Mouse (Mus musculus) liver, embryonic 14.5 days (tissue): Measurements from ENCODE around the gene Flt3l. TPM values are rescaled to one million over a fixed set of nuclear protein-coding genes. Genes with fewer than 3 reads are reported as not detected.
A peak's percentile ranks its signal among the peaks of the same experiment; 100 is the strongest.
"Not testable (repeated sequence)": the region's sequence is repeated elsewhere in the genome, so short reads cannot be mapped to it uniquely, and the experiment has no call there.

Experiments used
- ATAC-seq: fragments of 200-750 bp; cut with Nextera tagmentation; 2 replicates; pipeline ENCODE4 v1.8.0; 2017; ENCODE audit warnings: moderate number of reproducible peaks, mild to moderate bottlenecking, moderate library complexity; ENCODE audit not compliant: insufficient read depth
- DNase-seq, 3 experiments: peaks; one replicate each; pipeline ENCODE4 v3.0.0-alpha.2; 2012 to 2013; ENCODE audit warnings: low read depth in 3 of 3, low spot score in 3 of 3
- H3K27ac ChIP-seq: fragments of 300-500 bp; sonication (generic); 2 replicates; pipeline ENCODE4 v1.5.1; 2014; ENCODE audit warnings: moderate library complexity, mild to moderate bottlenecking, control low read depth, inconsistent platforms
- H3K27me3 ChIP-seq: fragments of 300-500 bp; sonication (generic); 2 replicates; pipeline ENCODE4 v1.6.1; 2014; ENCODE audit warnings: mild to moderate bottlenecking, low read length, moderate library complexity; ENCODE audit not compliant: control insufficient read depth, insufficient read depth
- H3K36me3 ChIP-seq: fragments of 300-500 bp; sonication (generic); replicated peaks from 2 replicates; pipeline ENCODE4 v1.6.1; 2014; ENCODE audit warnings: low read depth; ENCODE audit not compliant: control insufficient read depth, insufficient read depth
- H3K4me1 ChIP-seq, 2 experiments: fragments of 200-500 bp in 1 of 2; fragments of 300-500 bp in 1 of 2; sonication (generic) in 1 of 2; replicated peaks; 2 replicates each; pipeline ENCODE4 v1.6.1; 2012 to 2014; ENCODE audit warnings: antibody characterized with exemption in 1 of 2, inconsistent platforms in 1 of 2, low read length in 1 of 2; ENCODE audit not compliant: control insufficient read depth in 2 of 2, insufficient read depth in 2 of 2
- H3K4me2 ChIP-seq: fragments of 300-500 bp; sonication (generic); 2 replicates; pipeline ENCODE4 v1.6.1; 2014; ENCODE audit warnings: low read depth, mild to moderate bottlenecking, control low read depth, moderate library complexity
- H3K4me3 ChIP-seq, 2 experiments: fragments of 200-500 bp in 1 of 2; fragments of 300-500 bp in 1 of 2; sonication (generic) in 1 of 2; 2 replicates each; pipeline ENCODE4 v1.5.1; 2012 to 2014; ENCODE audit warnings: low read depth in 2 of 2, low read length in 2 of 2, mild to moderate bottlenecking in 2 of 2, control low read depth in 1 of 2, inconsistent platforms in 1 of 2, moderate library complexity in 1 of 2; ENCODE audit not compliant: insufficient read depth in 1 of 2
- H3K9ac ChIP-seq: fragments of 300-500 bp; sonication (generic); replicated peaks from 2 replicates; pipeline ENCODE4 v1.6.1; 2014; ENCODE audit warnings: mild to moderate bottlenecking, control low read depth, moderate library complexity
- H3K9me3 ChIP-seq: fragments of 300-500 bp; sonication (generic); 2 replicates; pipeline ENCODE4 v1.6.1; 2016; ENCODE audit warnings: low read length, mixed read lengths; ENCODE audit not compliant: control insufficient read depth
- CTCF ChIP-seq: IDR thresholded peaks from 2 replicates; pipeline ENCODE4 v1.5.1; 2016; ENCODE audit warnings: antibody characterized with exemption, low read depth, control low read depth
- EP300 ChIP-seq: IDR thresholded peaks from 2 replicates; pipeline ENCODE4 v1.6.1; 2016; ENCODE audit warnings: antibody characterized with exemption, low read depth
- WGBS: fragments of 180-500 bp; shearing (Covaris S2); extraction: QIAGEN DNeasy Blood & Tissue Kit; methylation state at CpG from one replicate; pipeline ENCODE4 v1.1.7; 2014; ENCODE audit not compliant: insufficient replicate concordance; 5-methylcytosine and 5-hydroxymethylcytosine counted together
- polyA plus RNA-seq, 2 experiments: library from polyadenylated mRNA; depleted of rRNA in 1 of 2; stranded (reverse) in 1 of 2; unstranded in 1 of 2; fragments of >200 nt; fragmentation: Nextera tagmentation in 1 of 2; extraction: Ambion mirVana in 1 of 2; gene quantifications; 2 replicates each; pipeline versions ENCODE4 v1.2.1 to v1.2.3; 2012 to 2014

Flt3l gene
- polyA plus RNA-seq, 2 experiments: 3.9 to 12.1 TPM

DNA sequence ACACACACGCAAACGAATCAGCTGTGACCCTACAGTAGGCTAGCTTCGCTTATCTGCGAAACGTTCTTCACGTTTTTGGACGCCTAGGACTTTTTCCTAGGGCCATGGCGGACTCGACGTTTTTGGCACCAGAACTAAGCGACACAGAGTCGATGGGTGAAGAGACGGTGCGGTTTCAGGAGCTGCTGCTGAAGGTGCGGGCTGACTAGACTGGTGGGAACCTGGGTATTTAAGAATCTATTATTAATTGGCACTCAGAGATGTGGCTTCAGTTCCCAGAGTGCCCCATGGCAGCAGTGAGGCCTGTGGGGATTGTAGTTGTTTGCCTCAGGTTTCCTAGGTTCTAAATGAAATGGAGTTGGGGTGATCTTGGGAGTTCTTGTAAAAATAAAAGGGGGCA, 20.0 kb upstream of the Flt3l start:
- ATAC-seq: no peak

GRCm38 (mm10) chr7:45155590-45155989, 19.4 kb upstream of the Flt3l start:
- no peak for DNase-seq
- no peak for TF ChIP-seq CTCF
- no peak for TF ChIP-seq EP300
- Histone ChIP-seq H3K9me3 (no peaks in the 10 kb centered on the region), H3K4me3 (no peak overlapping the region), H3K9ac (no peak overlapping the region), H3K27me3 (no peaks in the 10 kb centered on the region), H3K4me1 (peaks cover 8 to 10% of the 10 kb centered on the region in 2 experiments; a peak in 3 of 4 replicates), H3K27ac (no peak overlapping the region), H3K36me3 (no peaks in the 10 kb centered on the region), H3K4me2 (no peak overlapping the region)
- no peak for ATAC-seq
- WGBS: 76% methylated on average over 9 of the region's 9 CpGs

More for the DNA sequence above, 20.0 kb upstream of the Flt3l start:
- no peaks in the 10 kb centered on the region for H3K36me3 ChIP-seq
- no peak overlapping the region for H3K4me2 ChIP-seq
- DNase-seq: no peak
- no peak overlapping the region for H3K27ac ChIP-seq
- H3K4me3 ChIP-seq: no peak overlapping the region
- no peaks in the 10 kb centered on the region for H3K9me3 ChIP-seq
- 88% methylated on average over 15 of the region's 15 CpGs for WGBS
- H3K27me3 ChIP-seq: no peaks in the 10 kb centered on the region
- H3K9ac ChIP-seq: no peak overlapping the region
- TF ChIP-seq EP300: no peak
- TF ChIP-seq CTCF: no peak
- H3K4me1 ChIP-seq: peaks cover 3 to 10% of the 10 kb centered on the region in 2 experiments; a peak in 3 of 4 replicates

DNA sequence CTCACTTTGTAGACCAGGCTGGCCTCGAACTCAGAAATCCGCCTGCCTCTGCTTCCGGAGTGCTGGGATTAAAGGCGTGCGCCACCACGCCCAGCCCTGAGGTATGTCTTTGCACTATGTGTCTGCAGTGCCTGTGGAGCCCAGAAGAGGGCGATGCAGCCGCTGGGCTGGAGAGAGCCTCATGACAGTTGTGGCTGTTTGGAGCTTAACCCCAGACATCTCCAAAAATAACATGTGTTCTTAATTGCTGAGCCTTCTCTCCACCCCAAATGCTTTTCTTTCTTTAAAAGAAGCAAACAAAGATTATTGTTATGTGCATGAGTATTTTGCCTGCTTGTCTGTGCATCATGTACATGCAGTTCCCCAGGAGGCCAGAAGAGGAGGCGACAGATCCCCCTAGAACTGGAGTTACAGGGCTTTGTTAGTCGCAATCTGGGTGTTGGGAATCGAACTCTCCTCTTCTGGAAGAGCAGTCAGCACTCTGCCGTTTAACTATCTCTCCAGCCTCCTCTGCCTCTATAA, 18.8 kb upstream of the Flt3l start:
- peak overlapping the region; percentile 28 to 74; a peak in 2 of 4 replicates for H3K4me3 ChIP-seq
- H3K4me2 ChIP-seq: peak overlapping the region; percentile 98
- no peaks in the 10 kb centered on the region for H3K27me3 ChIP-seq
- ATAC-seq (peak; percentile 13; the same call in 1 of the 2 replicates), DNase-seq (peak in 1 of 3 experiments; percentile 49)
- H3K4me1 ChIP-seq: peaks cover 10 to 11% of the 10 kb centered on the region in 2 experiments; a peak in 3 of 4 replicates
- H3K27ac ChIP-seq: peak overlapping the region; percentile 10; the same call in 1 of the 2 replicates
- H3K9me3 ChIP-seq: no peaks in the 10 kb centered on the region
- 58% methylated on average over 12 of the region's 12 CpGs for WGBS
- H3K36me3 ChIP-seq: no peaks in the 10 kb centered on the region
- H3K9ac ChIP-seq: no peak overlapping the region
- TF ChIP-seq CTCF (peak; percentile 75), EP300 (no peak)

GRCm38 (mm10) chr7:45154096-45154992, 18.1 kb upstream of the Flt3l start, which contains the start of the genes Pih1d1 and Aldh16a1:
Gene Pih1d1 (plus strand): TSS chr7:45154303.
Gene Aldh16a1 (minus strand): TSS chr7:45154584.
- Histone ChIP-seq H3K27ac (peak within 1 kb of the TSS; percentile 78), H3K9ac (peak within 1 kb of the TSS; percentile 82), H3K4me3 (peak within 1 kb of the TSS; percentile 74 to 81), H3K27me3 (no peaks in the 10 kb centered on the region), H3K4me2 (peak within 1 kb of the TSS; percentile 98), H3K36me3 (no peaks in the 10 kb centered on the region), H3K9me3 (no peaks in the 10 kb centered on the region), H3K4me1 (peaks cover 10 to 11% of the 10 kb centered on the region in 2 experiments; a peak in 3 of 4 replicates)
- peak; percentile 95 for ATAC-seq
- 2% methylated on average over 69 of the region's 69 CpGs for WGBS
- DNase-seq: peak; percentile 88 to 92 (median 91)
- TF ChIP-seq EP300 (no peak), CTCF (peak; percentile 79)

DNA sequence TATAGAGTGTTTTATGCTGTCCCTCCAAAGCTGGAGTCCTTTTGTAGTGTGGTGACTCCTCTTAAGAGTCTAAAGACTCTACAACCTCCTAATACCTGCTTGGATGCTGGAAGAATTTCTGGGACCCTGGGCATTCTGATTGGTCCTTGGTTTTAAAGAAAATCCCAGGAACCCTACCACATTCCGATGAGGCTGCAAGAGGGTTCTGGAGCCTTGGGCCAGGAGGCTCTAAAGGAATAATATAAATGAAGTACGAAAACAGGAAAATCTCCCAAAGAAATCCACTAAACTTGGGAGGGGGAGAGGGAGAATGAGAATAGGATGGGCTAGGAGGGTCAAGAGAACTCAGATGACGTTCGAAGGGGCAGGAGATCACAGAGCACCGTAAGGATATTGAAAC, 17.4 kb upstream of the Flt3l start:
- H3K4me3 ChIP-seq: peak overlapping the region; percentile 74 to 81
- H3K27ac ChIP-seq: peak overlapping the region; percentile 70
- no peak for TF ChIP-seq CTCF
- TF ChIP-seq EP300: no peak
- H3K9ac ChIP-seq: peak overlapping the region; percentile 82
- peak overlapping the region; percentile 98 for H3K4me2 ChIP-seq
- H3K36me3 ChIP-seq: no peaks in the 10 kb centered on the region
- H3K4me1 ChIP-seq: peaks cover 10 to 11% of the 10 kb centered on the region in 2 experiments; a peak in 3 of 4 replicates
- no peaks in the 10 kb centered on the region for H3K9me3 ChIP-seq
- DNase-seq: no peak
- WGBS: 2% methylated on average over 5 of the region's 5 CpGs
- no peak for ATAC-seq
- H3K27me3 ChIP-seq: no peaks in the 10 kb centered on the region

DNA sequence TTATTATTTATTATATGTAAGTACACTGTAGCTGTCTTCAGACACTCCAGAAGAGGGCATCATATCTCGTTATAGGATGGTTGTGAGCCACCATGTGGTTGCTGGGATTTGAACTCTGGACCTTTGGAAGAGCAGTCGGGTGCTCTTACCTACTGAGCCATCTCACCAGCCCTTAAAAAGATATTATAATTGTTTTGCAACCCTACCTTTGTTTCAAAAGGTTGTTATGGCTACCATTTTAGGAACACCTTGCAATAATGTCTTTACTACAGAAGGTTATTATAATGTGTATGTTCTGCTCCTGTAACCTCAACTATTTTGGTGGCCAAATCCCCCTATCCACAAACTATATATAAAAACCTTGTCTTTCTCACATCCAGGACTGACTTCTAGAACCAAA, 16.8 kb upstream of the Flt3l start:
- Histone ChIP-seq H3K4me1 (peaks cover 10 to 11% of the 10 kb centered on the region in 2 experiments; a peak in 3 of 4 replicates), H3K4me3 (peak overlapping the region in 1 of 2 experiments; percentile 74; a peak in 2 of 4 replicates), H3K9ac (peak overlapping the region; percentile 82), H3K4me2 (peak overlapping the region; percentile 98)
- H3K9me3 ChIP-seq, H3K27ac ChIP-seq, H3K27me3 ChIP-seq, DNase-seq, ATAC-seq, H3K36me3 ChIP-seq: not testable (repeated sequence)
- 76% methylated on average over 2 of the region's 2 CpGs for WGBS
